Mouse (Mus musculus): ENCODE data around the gene Chd4. TPM values are rescaled to one million over a fixed set of nuclear protein-coding genes. Genes with fewer than 3 reads are reported as not detected.
A peak's percentile ranks its signal among the peaks of the same experiment; 100 is the strongest.
"Not testable (repeated sequence)": the region's sequence is repeated elsewhere in the genome, so short reads cannot be mapped to it uniquely, and the experiment has no call there.

Chd4 gene
- total RNA-seq (2021), result 100 to 1,000 TPM; 173 to 193 TPM
- long read RNA-seq, experiment 1, full-length matches to known transcripts, result 3 of 13 reads
- long read RNA-seq, experiment 1, partial matches to known transcripts, result 5 of 13 reads
- long read RNA-seq, experiment 1, other reads (novel, unspliced or antisense), result 5 of 13 reads
- long read RNA-seq, experiment 2, full-length matches to known transcripts, result 3 of 15 reads
- long read RNA-seq, experiment 2, partial matches to known transcripts, result 10 of 15 reads
- long read RNA-seq, experiment 2, other reads (novel, unspliced or antisense), result 2 of 15 reads

- peak; percentile 90 to 97 for DNase-seq (ENCODE audit: low spot score in 2 of 2)
These were observed at the start of gene Chd4 for GRCm38 (mm10) chr6:125095391-125096278. Chd4 (plus strand) TSS chr6:125095981.

GRCm38 (mm10) chr6:125046691-125047090 lies 49.1 kb upstream of the Chd4 start:
- peak; percentile 68 to 87 for DNase-seq (ENCODE audit: low spot score in 2 of 2)

- no peak for DNase-seq (ENCODE audit: low spot score in 2 of 2)
These were observed 46.1 kb upstream of the Chd4 start, which contains the start of gene Acrbp for GRCm38 (mm10) chr6:125049678-125050077. Acrbp (plus strand) TSS chr6:125049689.

GRCm38 (mm10) chr6:125051237-125051636 lies 44.5 kb upstream of the Chd4 start:
- no peak for DNase-seq (ENCODE audit: low spot score in 2 of 2)

GRCm38 (mm10) chr6:125061493-125061892 lies 34.3 kb upstream of the Chd4 start:
- DNase-seq (ENCODE audit: low spot score in 2 of 2), result no peak

- DNase-seq (ENCODE audit: low spot score in 2 of 2), result no peak
These were observed 33.3 kb upstream of the Chd4 start for GRCm38 (mm10) chr6:125062511-125062910.

- no peak for DNase-seq (ENCODE audit: low spot score in 2 of 2)
These were observed 31.9 kb upstream of the Chd4 start for GRCm38 (mm10) chr6:125063906-125064305.

- not testable (repeated sequence) for DNase-seq (ENCODE audit: low spot score in 2 of 2)
These were observed 30.6 kb upstream of the Chd4 start for GRCm38 (mm10) chr6:125065223-125065622.

GRCm38 (mm10) chr6:125067571-125067995 lies 28.2 kb upstream of the Chd4 start, which contains the start of gene Lpar5:
Lpar5 (plus strand) TSS chr6:125067920.
- no peak for DNase-seq (ENCODE audit: low spot score in 2 of 2)

- no peak for DNase-seq (ENCODE audit: low spot score in 2 of 2)
These were observed 24.4 kb upstream of the Chd4 start for GRCm38 (mm10) chr6:125071170-125071895.

- DNase-seq (ENCODE audit: low spot score in 2 of 2), result peak; percentile 64 to 67
These were observed 23.9 kb upstream of the Chd4 start for GRCm38 (mm10) chr6:125071896-125072279.

GRCm38 (mm10) chr6:125073825-125074224 lies 22.0 kb upstream of the Chd4 start:
- DNase-seq (ENCODE audit: low spot score in 2 of 2), result no peak

GRCm38 (mm10) chr6:125081394-125081793 lies 14.4 kb upstream of the Chd4 start:
- DNase-seq (ENCODE audit: low spot score in 2 of 2), result no peak

- peak; percentile 86 to 91 for DNase-seq (ENCODE audit: low spot score in 2 of 2)
These were observed 13.8 kb upstream of the Chd4 start for GRCm38 (mm10) chr6:125081797-125082560.

- DNase-seq (ENCODE audit: low spot score in 2 of 2), result no peak
These were observed 12.9 kb upstream of the Chd4 start for GRCm38 (mm10) chr6:125082801-125083386.

GRCm38 (mm10) chr6:125084424-125084823 lies 11.4 kb upstream of the Chd4 start:
- DNase-seq (ENCODE audit: low spot score in 2 of 2), result peak; percentile 66 to 83

GRCm38 (mm10) chr6:125087937-125088336 lies 7.8 kb upstream of the Chd4 start:
- DNase-seq (ENCODE audit: low spot score in 2 of 2), result no peak

- peak; percentile 76 to 83 for DNase-seq (ENCODE audit: low spot score in 2 of 2)
These were observed 7.0 kb upstream of the Chd4 start for GRCm38 (mm10) chr6:125088561-125089321.

- DNase-seq (ENCODE audit: low spot score in 2 of 2), result peak; percentile 78 to 91
These were observed 6.1 kb upstream of the Chd4 start for GRCm38 (mm10) chr6:125089521-125090321.

Data from layer of hippocampus, postnatal 14 days (tissue).